Mouse (Mus musculus) fibroblast of lung, adult 2 months (primary cell): ENCODE measurements at regions not wholly inside any gene's neighbourhood (a gene's known extent, or its start where the extent isn't known, plus 50 kb on each side); places are given as distances from the start of the nearest gene placed in this dataset.
"Not testable (repeated sequence)": the region's sequence is repeated elsewhere in the genome, so short reads cannot be mapped to it uniquely, and the experiment has no call there.

ENCODE experiments used
- DNase-seq: peaks from one replicate; pipeline ENCODE4 v3.0.0-alpha.2; 2011; ENCODE audit warnings: low read depth

GRCm38 (mm10) chr3:109224526-109224925 is 101.6 kb downstream of the Slc25a24 start:
- no peak for DNase-seq

- no peak for DNase-seq
These were observed 106.2 kb upstream of the Vav3 start for GRCm38 (mm10) chr3:109234275-109234674.

- no peak for DNase-seq
These were observed 103.5 kb upstream of the Vav3 start for GRCm38 (mm10) chr3:109236918-109237317.

- no peak for DNase-seq
These were observed 97.0 kb upstream of the Vav3 start for GRCm38 (mm10) chr3:109243491-109243890.

GRCm38 (mm10) chr3:109248801-109249200 is 91.7 kb upstream of the Vav3 start:
- DNase-seq = no peak

- no peak for DNase-seq
These were observed 91.1 kb upstream of the Vav3 start for GRCm38 (mm10) chr3:109249359-109249758.

GRCm38 (mm10) chr3:109249989-109250388 is 90.5 kb upstream of the Vav3 start:
- DNase-seq = no peak

GRCm38 (mm10) chr3:109251716-109252115 is 88.7 kb upstream of the Vav3 start:
- no peak for DNase-seq

GRCm38 (mm10) chr3:109254001-109254630 is 86.3 kb upstream of the Vav3 start:
- DNase-seq = peak; percentile 37

GRCm38 (mm10) chr3:109254957-109255356 is 85.5 kb upstream of the Vav3 start:
- no peak for DNase-seq

- no peak for DNase-seq
These were observed 83.7 kb upstream of the Vav3 start for GRCm38 (mm10) chr3:109256723-109257122.

GRCm38 (mm10) chr3:109266947-109267346 is 73.5 kb upstream of the Vav3 start:
- not testable (repeated sequence) for DNase-seq

GRCm38 (mm10) chr3:109270783-109271182 is 69.7 kb upstream of the Vav3 start:
- DNase-seq = no peak

- peak; percentile 82 for DNase-seq
These were observed 67.2 kb upstream of the Vav3 start for GRCm38 (mm10) chr3:109273074-109273801.

- DNase-seq = no peak
These were observed 66.7 kb upstream of the Vav3 start for GRCm38 (mm10) chr3:109273802-109274155.

- DNase-seq = peak; percentile 81
These were observed 61.4 kb upstream of the Vav3 start for GRCm38 (mm10) chr3:109279086-109279485.

GRCm38 (mm10) chr3:109286590-109286989 is 53.9 kb upstream of the Vav3 start:
- no peak for DNase-seq
